Mouse (Mus musculus) thymus, postnatal 4 days (tissue): ENCODE data around the gene Rnf152.

Source experiments
- DNase-seq: peaks from one replicate; pipeline ENCODE4 v3.0.0; 2021

Rnf152 gene

GRCm38 (mm10) chr1:105311899-105312600 is 44.5 kb downstream of the Rnf152 start:
- no peak for DNase-seq

DNA sequence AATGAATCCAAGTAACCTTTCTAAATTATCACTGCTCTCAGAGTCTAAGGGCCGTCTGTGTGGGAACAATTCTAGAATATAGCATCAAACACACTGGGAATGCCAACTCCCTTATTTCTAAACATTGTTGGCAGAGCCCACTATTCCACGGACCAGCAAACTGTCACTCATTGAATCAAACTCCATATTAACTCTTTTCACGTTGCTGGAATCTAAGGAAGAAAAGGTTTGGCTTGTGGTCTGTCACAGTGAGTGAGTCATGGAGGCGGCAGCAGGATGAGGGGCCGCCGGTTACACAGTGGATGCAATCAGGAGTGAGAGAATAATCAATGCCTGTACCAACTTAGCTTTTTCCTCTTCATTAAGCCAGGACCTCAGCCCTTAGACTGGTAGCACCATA is 54.3 kb downstream of the Rnf152 start:
- no peak for DNase-seq

DNA sequence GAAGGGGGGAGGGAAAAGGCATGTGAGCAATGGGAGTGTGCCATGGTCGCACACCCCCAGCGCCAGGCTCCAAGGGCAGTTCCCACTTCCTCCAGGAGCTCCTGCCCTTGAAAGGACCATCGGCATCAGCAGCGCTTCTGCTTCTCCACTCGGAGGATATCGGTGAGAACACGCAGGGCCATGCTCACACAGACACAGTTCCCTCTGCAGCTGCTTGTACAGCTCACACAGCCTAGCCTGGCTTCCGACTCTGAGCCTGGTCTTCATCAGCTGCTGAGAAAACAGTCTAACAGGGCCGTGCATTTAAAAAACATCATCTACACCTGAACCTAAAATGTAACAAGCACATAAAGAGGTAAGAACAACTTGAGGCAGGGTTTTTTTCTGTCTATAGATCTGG is 54.7 kb downstream of the Rnf152 start:
- DNase-seq, result no peak

DNA sequence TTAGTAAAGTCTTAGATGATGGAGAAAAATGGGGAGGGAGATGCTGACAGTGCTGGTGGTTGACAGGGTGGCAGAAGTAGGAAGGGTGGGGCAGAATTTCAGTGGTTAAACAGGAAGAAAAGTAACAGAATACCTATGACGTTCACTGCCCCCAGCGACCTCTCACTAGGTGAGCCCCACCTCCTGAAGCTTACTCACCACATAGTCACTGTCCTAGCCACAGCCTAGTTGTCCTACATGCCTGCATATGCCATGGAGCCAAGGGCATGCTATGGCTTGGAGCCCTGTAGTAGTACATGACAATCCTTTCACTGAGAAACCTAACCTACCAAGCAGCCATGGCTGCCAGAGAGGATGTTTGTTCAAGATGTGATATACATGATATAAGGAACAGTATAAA is 64.7 kb downstream of the Rnf152 start:
- no peak for DNase-seq

- DNase-seq, result no peak
Observed at GRCm38 (mm10) chr1:105287536-105287935, 69.0 kb downstream of the Rnf152 start.

DNA sequence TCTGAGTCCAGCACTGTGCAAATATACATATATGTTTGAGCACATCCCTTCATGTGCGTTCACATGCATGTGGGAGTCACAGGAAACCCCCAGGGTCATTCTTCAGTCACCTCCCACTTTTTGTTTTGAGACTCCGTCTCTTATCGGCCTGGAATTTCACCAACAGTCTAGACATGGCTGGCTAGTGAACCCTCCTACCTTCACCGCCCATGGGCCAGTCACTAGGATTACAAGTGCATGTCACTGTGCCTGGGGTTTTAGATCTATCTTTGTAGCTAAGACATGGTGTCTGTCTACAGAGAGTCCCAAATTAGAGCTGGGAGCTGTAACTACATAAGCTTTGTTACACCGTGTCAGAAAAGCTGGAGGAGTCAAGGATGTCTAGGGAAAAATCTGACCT is 69.6 kb downstream of the Rnf152 start:
- no peak for DNase-seq

DNA sequence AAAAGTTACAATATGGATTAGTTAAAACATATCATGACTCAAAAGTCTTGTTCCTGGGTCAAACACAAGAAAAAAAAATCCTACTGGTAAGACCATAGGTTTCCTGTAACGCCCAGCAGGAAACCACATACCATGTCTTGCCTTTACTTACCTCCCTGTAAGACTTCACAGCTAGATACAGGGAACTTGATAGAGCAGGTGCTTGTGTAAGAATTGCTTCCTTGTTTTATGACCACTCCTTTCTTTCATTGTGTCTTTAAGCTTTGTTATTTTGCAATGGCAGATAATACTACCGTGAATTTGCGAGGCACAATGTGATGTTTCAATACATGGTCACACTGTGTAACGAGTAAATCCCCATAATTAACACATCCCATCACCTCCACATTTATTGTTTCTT is 71.5 kb downstream of the Rnf152 start:
- DNase-seq, result no peak

- no peak for DNase-seq
Observed at GRCm38 (mm10) chr1:105284116-105284515, 72.4 kb downstream of the Rnf152 start.

GRCm38 (mm10) chr1:105281277-105281676 is 75.2 kb downstream of the Rnf152 start:
- no peak for DNase-seq

DNA sequence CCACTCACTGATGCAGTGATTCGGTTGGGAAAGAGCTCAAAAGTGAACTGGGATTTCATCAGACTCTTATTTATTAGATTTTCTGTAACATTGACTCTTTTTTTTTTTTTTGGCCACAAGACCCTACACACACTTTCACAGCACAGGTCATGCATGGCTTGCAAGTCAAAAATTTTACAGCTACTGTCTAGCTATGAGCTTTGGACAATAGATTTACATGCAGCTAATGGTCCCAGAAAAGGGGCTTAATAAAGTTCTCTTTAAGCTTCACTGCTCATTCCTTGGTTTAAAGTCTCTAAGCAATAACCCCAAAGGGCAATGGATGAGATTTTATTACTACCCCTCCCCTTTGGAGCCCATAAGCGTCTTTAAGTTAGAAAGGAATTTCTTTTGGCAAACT is 76.3 kb downstream of the Rnf152 start:
- DNase-seq, result no peak

GRCm38 (mm10) chr1:105274500-105275194 is 81.9 kb downstream of the Rnf152 start:
- DNase-seq, result no peak

DNA sequence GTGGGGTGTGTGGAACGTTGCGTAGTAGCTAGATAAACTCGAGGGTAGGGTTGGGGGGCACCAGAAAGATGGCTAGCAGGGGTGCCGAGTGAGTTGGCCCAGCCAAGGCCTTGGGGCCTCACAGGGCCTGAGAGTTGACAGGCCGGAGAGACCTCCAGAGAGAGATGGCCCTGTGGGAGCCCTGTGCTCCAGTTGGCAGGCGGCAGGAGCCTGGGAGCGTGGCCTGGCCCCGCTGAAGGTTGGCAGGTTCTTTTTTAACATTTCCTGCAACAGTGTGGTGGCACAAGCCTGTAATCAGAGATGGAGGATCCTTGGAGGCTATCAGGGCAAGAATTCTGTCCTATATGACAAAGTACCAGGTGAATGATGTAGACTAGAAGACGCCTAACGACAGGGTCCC is 85.4 kb downstream of the Rnf152 start:
- DNase-seq, result no peak

DNA sequence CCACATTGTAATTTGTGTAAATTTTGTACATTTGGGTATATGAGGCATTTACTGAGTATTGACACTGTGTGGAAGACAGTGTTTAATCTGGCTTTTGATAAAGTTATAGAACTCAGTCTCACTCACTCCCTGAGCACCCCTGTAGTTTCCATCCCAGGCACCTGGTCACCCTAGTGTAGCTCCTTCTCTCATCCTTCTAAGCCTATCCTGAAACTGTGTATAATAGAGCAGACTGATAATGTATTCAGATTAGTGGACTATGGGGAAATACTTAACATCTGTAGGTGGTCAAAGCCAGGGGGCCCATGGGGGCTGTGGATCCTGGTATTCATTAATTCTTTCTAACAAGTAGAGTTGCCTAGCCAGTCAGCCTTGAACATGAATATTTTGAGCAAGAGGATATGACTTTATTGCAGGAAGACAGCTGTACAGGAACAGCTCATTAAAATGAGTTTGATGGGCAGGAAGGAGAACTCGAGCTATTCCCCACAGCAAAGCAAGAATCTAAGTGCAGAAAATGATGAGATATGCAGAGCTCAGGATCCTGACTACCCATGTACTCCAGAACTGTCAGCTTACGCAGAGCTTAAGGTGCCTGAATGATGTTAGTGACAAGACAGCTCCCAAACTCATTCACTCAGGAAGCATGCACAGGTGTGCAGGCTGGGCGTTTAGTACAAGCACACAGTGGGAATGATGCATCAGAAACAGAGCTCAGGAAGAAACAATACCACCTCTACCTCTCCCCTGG is 93.1 kb downstream of the Rnf152 start:
- no peak for DNase-seq

- no peak for DNase-seq
Observed at GRCm38 (mm10) chr1:105260200-105260599, 96.3 kb downstream of the Rnf152 start.

- DNase-seq, result no peak
Observed at GRCm38 (mm10) chr1:105257199-105257598, 99.3 kb downstream of the Rnf152 start.

DNA sequence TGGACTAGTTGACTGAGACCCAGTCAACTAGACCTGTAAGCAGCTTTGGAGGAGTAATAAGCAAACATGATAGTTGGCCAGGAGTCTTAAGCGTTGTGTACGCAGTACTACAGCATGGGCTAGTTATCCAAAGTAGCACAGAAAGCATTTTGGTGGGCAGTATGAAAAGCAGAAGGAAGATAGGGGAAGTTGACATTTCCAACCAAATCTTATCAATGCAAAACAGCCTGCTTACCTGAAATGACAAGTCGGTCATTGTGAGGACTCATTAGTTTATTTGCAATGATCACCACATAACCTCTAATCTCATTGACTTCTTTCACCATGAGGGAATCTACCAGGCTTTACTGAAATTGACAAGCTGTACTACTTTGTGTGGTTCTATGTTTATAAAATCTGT is 107.3 kb downstream of the Rnf152 start:
- no peak for DNase-seq

DNA sequence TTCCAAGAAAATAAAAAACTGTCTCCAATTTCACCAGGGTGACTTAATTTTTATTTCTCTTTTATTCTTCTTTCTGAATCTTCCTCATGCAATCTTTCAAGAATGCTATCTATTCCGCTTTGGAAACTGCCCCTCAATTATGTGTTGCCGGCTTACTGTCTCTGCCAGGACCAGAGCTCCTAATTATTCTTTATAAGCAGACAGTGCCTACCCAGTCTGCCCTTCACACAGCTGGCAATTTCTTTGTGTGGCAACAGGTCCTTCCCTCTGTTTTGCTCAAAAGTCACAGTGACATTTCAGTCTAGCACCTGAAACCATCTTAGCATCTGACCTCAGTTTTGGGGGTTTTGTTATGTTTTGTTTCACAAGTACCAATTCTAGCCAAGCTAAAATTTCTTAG is 109.9 kb downstream of the Rnf152 start:
- DNase-seq, result no peak

DNA sequence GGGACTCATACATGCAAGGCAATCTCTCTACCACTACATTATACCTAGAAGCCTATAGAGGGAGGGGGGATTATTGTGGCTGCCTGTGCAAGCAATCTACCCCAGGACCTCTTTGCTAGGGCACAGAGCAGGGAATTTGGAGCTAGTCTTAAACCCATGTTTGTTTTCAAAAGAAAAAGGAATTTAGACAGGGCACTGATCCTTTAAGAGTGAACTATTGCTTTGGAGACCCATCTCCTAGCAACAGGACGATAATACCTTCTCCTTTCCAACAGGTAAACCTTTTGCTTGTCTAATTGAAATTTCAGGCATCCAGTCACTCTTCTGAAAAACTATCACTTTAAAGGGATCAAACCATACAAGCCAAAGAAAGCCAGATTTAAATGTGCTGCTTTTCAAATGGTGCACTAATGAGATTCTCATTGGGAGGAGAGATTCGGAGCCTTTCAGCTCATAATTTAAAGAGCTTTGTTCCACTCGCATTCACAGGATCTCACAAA is 110.4 kb downstream of the Rnf152 start:
- no peak for DNase-seq

DNA sequence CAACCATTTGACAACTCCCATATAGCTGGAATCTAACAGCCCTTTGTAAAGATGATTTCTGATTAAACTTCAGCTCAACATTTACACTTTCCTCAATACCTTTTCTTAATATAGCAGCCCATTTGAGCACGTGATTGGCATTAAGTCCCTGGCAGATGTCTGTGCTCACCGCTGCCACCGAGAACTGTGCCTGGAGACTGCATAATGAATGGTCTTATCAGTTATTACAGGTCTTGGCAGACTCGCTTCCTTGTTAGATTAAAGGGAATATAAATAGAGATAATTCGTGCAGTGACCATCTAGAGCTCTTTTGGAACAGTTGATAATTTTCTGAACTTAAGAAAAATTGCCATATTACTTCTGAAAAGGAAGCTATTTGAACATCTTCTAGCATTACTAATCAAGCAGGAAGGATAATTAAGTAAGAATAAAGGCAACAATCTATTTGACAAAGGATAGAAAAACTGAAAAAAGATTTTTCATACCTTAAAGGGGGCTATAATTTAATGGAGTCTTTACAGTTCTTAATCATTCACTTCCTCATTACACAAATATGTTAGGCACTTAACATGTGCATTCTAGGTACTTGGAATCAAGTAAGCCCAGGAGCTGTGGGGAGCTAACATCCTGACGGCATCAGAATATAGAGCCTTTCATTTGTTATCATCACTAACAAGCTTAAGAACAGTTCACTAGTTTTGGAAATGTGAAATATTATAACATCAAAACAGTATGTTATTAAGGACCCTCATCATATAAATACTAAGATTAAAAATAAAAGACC is 113.0 kb downstream of the Rnf152 start:
- no peak for DNase-seq

DNA sequence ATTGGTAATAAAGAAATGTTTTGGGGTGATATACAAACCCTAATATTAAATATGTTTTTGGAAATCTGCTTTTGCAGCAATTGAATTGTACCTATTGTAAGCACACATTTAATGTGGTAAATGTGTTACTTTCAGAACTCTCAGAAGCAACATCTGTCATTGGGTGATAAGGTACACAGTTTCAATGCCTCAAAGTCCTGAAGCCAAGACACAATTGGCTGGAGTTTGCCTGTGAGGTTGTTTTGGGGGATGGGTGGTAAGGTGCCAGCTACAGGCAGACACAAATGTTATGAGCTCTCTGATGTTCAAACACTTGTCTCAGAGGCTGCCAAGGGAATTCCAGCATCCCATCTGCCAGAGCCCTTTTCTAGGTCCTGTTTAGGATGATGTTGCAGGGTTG is 116.3 kb downstream of the Rnf152 start:
- DNase-seq, result no peak
